Mouse (Mus musculus): ENCODE measurements at regions not wholly inside any gene's neighbourhood (a gene's known extent, or its start where the extent isn't known, plus 50 kb on each side); places are given as distances from the start of the nearest gene placed in this dataset.

DNA sequence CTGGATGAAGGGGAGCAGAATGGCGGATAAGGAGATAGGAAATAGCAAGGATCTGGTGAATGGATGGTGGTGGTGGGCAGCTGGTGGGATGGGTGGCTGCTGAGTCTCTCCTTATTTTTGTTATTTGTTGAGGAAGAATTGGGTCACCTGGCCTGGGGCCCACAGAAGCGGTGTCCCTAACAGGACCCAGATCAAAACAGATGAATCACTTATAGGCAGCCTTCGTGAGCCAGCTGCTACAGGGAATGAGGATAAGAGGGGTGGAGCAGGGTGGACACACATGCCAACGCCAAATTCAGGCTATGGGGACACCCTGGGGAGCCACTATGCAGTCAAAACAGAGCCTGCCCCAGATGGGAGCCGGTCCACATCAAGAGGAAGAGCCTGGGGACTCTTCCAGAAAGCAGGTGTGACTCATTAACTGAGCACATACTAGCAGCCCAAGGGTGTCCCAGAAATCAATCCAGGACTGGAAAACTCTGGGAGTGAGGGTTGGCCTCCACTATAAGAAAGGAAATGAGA is 75.4 kb downstream of the Inhbb start:
- Histone ChIP-seq H3K4me3 (ENCODE audit: insufficient read depth, low read depth, low read length) (no peak overlapping the region), H3K27ac (ENCODE audit: insufficient read depth, low read depth, low read length) (no peak overlapping the region), H3K4me1 (ENCODE audit: control insufficient read depth, insufficient read depth, low read length) (no peaks in the 10 kb centered on the region)
- WGBS = 72% methylated on average over 5 of the region's 5 CpGs
- TF ChIP-seq POLR2A (IDR thresholded peaks at IDR 0.05; ENCODE audit: insufficient read depth, low read depth, low read length) (no peak), CTCF (IDR thresholded peaks at IDR 0.05; ENCODE audit: insufficient read depth, low read depth, low read length) (no peak)

DNA sequence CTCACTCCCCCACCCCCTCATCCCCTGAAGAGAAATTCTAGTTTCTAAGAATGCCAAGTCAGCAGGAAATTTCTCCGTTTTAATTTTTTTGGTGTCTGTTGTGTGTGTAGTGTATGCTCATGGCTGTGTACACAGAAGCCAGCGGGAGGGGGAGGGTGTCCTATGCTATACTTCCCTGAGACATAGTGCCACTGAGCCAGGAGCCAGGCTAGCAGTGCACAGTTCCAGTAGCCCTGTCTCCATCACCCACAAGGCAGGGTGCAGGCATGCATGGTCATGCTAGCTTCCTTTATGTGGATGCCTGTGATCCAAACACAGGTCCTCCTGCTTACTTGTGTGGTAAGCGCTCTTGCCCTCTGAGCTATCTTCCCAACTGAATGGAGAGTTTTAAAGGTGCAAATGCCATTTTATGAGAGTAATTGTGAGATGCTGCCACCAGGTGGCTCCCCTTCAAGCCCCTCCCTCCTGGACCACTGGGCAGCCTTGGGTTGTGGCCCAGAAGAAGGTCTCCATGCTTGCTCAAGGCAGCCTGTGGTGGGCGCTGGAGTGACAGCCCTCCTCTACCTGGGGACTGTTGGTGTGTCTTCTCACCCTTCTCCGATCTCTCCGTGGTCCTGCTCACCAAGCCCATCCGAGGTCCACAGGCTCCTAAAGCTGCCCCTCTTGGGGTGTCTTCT is 76.8 kb downstream of the Inhbb start:
- H3K27ac ChIP-seq (ENCODE audit: insufficient read depth, low read depth, low read length) = no peak overlapping the region
- no peak overlapping the region for H3K4me3 ChIP-seq (ENCODE audit: insufficient read depth, low read depth, low read length)
- 66% methylated on average over 7 of the region's 7 CpGs for WGBS
- TF ChIP-seq CTCF (IDR thresholded peaks at IDR 0.05; ENCODE audit: insufficient read depth, low read depth, low read length) = no peak
- no peak for TF ChIP-seq POLR2A (IDR thresholded peaks at IDR 0.05; ENCODE audit: insufficient read depth, low read depth, low read length)
- no peaks in the 10 kb centered on the region for H3K4me1 ChIP-seq (ENCODE audit: control insufficient read depth, insufficient read depth, low read length)

DNA sequence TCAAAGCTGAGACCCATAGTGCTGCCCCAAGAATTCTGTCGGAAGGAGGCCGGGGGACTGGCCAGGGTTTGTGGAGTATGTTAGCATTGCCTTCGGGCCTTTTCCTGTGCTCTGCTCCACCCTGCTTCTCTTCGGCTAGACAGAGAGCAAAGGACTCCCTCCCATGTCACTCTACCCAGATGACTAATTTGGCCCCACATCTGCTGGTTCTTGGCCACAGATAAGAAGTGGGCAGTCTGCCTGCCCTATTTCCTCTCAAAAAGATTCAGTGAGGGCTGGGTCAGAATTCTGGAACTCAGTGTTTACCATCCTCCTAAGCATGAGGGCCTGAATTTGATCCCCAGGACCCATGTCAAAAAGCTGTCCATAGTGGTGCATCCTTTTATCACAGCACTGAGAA is 78.0 kb downstream of the Inhbb start:
- WGBS = 65% methylated on average over 4 of the region's 4 CpGs
- no peak overlapping the region for H3K4me3 ChIP-seq (ENCODE audit: insufficient read depth, low read depth, low read length)
- H3K27ac ChIP-seq (ENCODE audit: insufficient read depth, low read depth, low read length) = no peak overlapping the region
- TF ChIP-seq POLR2A (IDR thresholded peaks at IDR 0.05; ENCODE audit: insufficient read depth, low read depth, low read length) = no peak
- TF ChIP-seq CTCF (IDR thresholded peaks at IDR 0.05; ENCODE audit: insufficient read depth, low read depth, low read length) = no peak
- H3K4me1 ChIP-seq (ENCODE audit: control insufficient read depth, insufficient read depth, low read length) = no peaks in the 10 kb centered on the region

GRCm38 (mm10) chr1:119335171-119335570 is 86.9 kb downstream of the Inhbb start:
- H3K27ac ChIP-seq (ENCODE audit: insufficient read depth, low read depth, low read length) = no peak overlapping the region
- WGBS = 54% methylated on average over 13 of the region's 13 CpGs
- no peak overlapping the region for H3K4me3 ChIP-seq (ENCODE audit: insufficient read depth, low read depth, low read length)
- H3K4me1 ChIP-seq (ENCODE audit: control insufficient read depth, insufficient read depth, low read length) = no peaks in the 10 kb centered on the region
- TF ChIP-seq POLR2A (IDR thresholded peaks at IDR 0.05; ENCODE audit: insufficient read depth, low read depth, low read length) (no peak), CTCF (IDR thresholded peaks at IDR 0.05; ENCODE audit: insufficient read depth, low read depth, low read length) (no peak)

- no peak overlapping the region for H3K4me3 ChIP-seq (ENCODE audit: insufficient read depth, low read depth, low read length)
- 71% methylated on average over 4 of the region's 4 CpGs for WGBS
- H3K4me1 ChIP-seq (ENCODE audit: control insufficient read depth, insufficient read depth, low read length) = peaks cover 6% of the 10 kb centered on the region
- H3K27ac ChIP-seq (ENCODE audit: insufficient read depth, low read depth, low read length) = no peak overlapping the region
- TF ChIP-seq POLR2A (IDR thresholded peaks at IDR 0.05; ENCODE audit: insufficient read depth, low read depth, low read length) (no peak), CTCF (IDR thresholded peaks at IDR 0.05; ENCODE audit: insufficient read depth, low read depth, low read length) (no peak)
These were observed 91.2 kb downstream of the Inhbb start for GRCm38 (mm10) chr1:119330751-119331326.

- no peak for TF ChIP-seq POLR2A (IDR thresholded peaks at IDR 0.05; ENCODE audit: insufficient read depth, low read depth, low read length)
- no peak for TF ChIP-seq CTCF (IDR thresholded peaks at IDR 0.05; ENCODE audit: insufficient read depth, low read depth, low read length)
- no peak overlapping the region for H3K4me3 ChIP-seq (ENCODE audit: insufficient read depth, low read depth, low read length)
- peaks cover 6% of the 10 kb centered on the region for H3K4me1 ChIP-seq (ENCODE audit: control insufficient read depth, insufficient read depth, low read length)
- 70% methylated on average over 7 of the region's 7 CpGs for WGBS
- no peak overlapping the region for H3K27ac ChIP-seq (ENCODE audit: insufficient read depth, low read depth, low read length)
These were observed 92.2 kb downstream of the Inhbb start for GRCm38 (mm10) chr1:119329693-119330434.

DNA sequence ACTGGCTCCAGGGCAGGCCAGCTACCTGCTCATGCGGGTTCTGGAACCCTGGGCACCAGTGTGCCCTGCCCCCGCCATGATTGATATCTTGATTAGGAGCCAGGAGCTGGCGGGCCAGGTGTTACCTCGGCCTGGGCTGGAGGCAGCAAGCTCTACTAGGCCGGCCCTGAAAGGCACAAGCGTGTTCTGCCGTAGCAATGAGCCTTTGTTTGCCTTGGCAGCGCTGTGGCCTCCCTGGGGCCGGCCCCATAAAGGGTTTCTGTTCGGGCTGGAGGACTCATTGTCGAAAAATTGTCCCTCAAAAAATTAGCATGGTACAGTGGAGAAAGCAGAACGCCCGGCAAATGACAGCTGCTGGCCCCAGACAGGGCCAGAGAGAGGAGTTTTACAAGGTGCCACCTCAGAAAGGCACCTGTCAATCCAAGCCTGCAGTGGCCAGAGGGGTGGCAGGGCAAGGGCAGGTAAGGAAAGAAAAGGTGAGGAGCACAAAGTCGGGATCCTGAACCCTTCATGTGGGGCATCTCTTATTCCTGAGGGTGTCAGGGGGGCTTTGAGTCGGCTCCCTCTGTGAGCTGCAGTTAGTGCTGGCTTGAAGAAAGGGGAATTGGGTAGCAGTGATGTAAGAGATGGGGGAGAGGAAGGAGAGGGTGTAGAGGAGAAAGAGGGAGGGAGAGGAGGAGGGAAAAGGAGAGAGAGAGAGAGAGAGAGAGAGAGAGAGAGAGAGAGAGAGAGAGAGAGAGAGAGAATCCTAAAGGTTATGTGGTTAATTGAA is 92.9 kb downstream of the Inhbb start:
- no peak overlapping the region for H3K27ac ChIP-seq (ENCODE audit: insufficient read depth, low read depth, low read length)
- TF ChIP-seq POLR2A (IDR thresholded peaks at IDR 0.05; ENCODE audit: insufficient read depth, low read depth, low read length) = no peak
- no peak for TF ChIP-seq CTCF (IDR thresholded peaks at IDR 0.05; ENCODE audit: insufficient read depth, low read depth, low read length)
- H3K4me3 ChIP-seq (ENCODE audit: insufficient read depth, low read depth, low read length) = no peak overlapping the region
- 35% methylated on average over 15 of the region's 15 CpGs for WGBS
- peaks cover 6% of the 10 kb centered on the region for H3K4me1 ChIP-seq (ENCODE audit: control insufficient read depth, insufficient read depth, low read length)

- H3K27ac ChIP-seq (ENCODE audit: insufficient read depth, low read depth, low read length) = no peak overlapping the region
- no peak for TF ChIP-seq CTCF (IDR thresholded peaks at IDR 0.05; ENCODE audit: insufficient read depth, low read depth, low read length)
- no peak for TF ChIP-seq POLR2A (IDR thresholded peaks at IDR 0.05; ENCODE audit: insufficient read depth, low read depth, low read length)
- H3K4me1 ChIP-seq (ENCODE audit: control insufficient read depth, insufficient read depth, low read length) = peaks cover 6% of the 10 kb centered on the region
- 76% methylated on average over 8 of the region's 8 CpGs for WGBS
- no peak overlapping the region for H3K4me3 ChIP-seq (ENCODE audit: insufficient read depth, low read depth, low read length)
These were observed 97.5 kb downstream of the Inhbb start for GRCm38 (mm10) chr1:119324551-119324950.

Data from olfactory bulb, adult 2 months (tissue).